Mouse (Mus musculus) left cerebral cortex, adult 18-20 months (tissue): ENCODE measurements at regions not wholly inside any gene's neighbourhood (a gene's known extent, or its start where the extent isn't known, plus 50 kb on each side); places are given as distances from the start of the nearest gene placed in this dataset.
A peak's percentile ranks its signal among the peaks of the same experiment; 100 is the strongest.

Source experiments
- DNase-seq, 2 experiments: peaks; one replicate each; pipeline ENCODE4 v3.0.0; 2021 to 2022; ENCODE audit warnings: low spot score in 2 of 2, mixed read lengths in 1 of 2

- peak in 1 of 2 experiments; percentile 17 for DNase-seq
Measured at GRCm38 (mm10) chr4:48725660-48726348, 62.5 kb downstream of the Cavin4 start.

- no peak for DNase-seq
Measured at GRCm38 (mm10) chr4:48726349-48726835, 63.1 kb downstream of the Cavin4 start.

GRCm38 (mm10) chr4:48734854-48735564, 71.7 kb downstream of the Cavin4 start:
- DNase-seq = no peak

DNA sequence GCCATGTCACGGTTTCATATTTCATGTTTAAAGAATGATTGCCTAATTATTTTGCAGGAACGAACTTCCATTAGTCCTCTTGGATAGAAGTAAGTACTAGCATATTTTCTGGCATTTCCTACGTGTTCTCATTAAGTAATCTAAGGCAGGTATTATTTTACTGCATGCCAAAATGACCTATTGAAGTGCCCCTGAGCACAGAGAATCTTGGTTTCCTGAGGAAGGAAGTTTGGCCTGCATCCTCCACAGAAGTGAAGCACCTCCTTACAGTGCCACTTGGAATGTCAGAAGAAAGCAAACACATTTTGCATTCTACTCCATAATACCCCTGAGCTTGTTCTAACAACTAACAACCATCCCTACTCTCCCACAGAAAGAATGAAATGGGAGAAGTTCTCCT, 82.9 kb downstream of the Cavin4 start:
- no peak for DNase-seq

DNA sequence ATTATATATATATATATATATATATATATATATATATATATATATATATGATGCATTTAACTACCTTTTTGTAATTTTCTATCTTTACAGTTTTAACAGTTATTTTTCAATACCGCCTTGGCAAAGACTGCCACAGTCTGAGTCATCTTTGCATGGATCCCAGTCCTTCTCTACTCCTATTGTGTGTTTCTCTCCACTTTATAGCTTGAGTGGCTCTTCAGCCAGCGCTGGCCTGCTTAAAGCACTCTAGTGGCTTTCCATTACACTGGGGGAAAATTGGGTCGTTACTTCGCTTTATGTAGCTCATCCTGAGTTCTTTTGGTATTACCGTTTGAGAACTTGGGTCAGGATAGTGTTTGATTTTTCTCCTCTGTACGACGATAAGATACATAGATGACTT, 86.3 kb downstream of the Cavin4 start:
- no peak for DNase-seq

DNA sequence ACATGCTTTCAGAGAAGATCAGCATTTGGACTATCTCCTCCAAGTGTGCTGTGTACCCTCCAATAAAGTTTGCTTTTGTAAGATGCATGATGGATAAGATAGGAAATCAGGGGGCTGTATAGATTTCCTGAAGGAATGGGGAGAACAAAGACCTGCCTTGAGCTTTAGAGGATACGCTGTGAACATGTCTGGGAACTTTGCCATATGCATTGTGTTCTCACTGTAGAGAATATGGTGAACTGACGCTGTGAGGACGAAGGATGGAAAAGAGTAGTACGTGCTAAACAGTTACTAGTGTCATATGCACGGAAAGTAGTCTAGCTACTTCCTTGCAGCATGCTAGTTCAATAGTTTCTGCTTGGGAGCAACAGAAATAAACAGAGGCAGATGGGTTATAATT, 86.8 kb downstream of the Cavin4 start:
- no peak for DNase-seq

DNA sequence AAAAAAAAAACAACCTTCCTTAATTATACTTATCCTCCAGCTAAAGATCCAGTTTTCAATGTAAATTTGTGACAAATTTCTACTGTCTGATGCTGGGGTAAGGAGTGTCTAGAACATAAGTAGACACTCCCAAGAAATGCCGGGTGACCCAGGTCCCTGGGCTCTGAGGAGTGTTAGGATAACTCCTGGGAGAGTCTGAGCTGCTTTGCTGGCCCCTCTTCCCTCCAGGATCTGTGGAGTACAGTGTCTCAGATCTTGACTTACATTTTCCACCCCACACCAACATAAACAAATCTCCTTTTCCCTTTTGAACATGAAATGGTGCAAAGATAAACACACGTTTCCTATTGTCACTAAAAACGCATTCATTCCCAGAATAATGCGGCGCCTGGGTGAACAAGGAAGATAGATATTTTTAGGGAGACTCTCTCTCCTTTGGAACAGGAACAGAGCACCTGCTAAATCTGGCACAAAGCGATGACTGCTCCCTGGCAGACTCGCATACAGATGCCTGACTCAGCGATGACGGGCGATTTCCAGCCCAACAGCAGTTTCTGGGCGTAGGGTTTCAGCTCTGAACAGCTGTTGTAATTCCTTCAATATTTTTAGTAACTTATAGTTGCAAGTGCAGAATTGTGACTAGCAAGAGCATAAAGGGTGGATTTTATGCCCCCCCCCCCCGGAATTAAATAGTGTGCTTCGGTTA, 91.3 kb downstream of the Cavin4 start:
- DNase-seq = peak; percentile 74 to 81

- DNase-seq = no peak
Measured at GRCm38 (mm10) chr4:48760625-48761024, 97.3 kb downstream of the Cavin4 start.

DNA sequence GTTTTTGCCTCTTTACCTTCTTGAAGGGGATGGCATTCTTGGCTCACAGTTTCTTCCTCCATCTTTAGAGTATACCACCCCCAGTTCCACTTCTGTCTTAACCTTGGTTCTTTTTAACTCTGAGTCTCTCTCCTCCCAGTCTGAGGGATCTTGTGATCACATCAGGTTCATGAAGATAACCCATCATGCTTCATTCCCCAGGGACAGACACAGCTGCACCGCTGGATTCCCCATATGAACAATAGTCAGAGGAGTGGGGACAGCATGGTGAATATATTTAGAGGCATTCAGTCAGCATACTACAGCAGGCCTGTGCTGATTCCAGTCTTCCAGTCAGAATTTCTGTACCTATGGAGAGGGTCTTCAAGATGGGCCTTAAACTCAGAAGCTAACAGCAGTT, 103.1 kb downstream of the Cavin4 start:
- DNase-seq = no peak

DNA sequence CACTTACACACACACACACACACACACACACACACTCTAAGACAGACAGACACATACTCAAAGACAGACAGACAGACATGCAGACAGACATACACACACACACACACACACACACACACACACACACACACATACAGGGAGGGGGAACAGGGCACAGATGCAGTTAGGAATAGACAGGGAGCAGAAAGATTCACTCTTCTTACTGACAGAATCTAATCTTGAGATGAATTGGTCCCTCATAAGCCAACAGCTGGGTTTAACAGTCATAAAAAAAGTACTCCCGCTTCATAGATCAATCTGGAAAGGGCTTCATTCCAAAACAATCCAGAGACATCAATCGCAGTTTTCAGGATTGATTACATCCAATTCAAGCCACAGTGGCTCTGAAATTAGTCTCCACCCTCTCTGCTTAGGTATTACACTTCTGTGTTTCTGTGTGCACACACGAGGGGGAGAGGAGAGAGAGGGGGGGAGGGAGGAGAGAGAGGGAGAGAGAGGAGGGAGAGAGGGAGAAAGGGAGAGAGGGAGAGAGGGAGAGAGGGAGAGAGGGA, 107.2 kb downstream of the Cavin4 start:
- no peak for DNase-seq

GRCm38 (mm10) chr4:48770954-48771665, 107.8 kb downstream of the Cavin4 start:
- DNase-seq = peak; percentile 57 to 72

GRCm38 (mm10) chr4:48771836-48772235, 108.5 kb downstream of the Cavin4 start:
- DNase-seq = no peak

- peak; percentile 71 to 81 for DNase-seq
Measured at GRCm38 (mm10) chr4:48779202-48779905, 116.0 kb downstream of the Cavin4 start.

GRCm38 (mm10) chr4:48779955-48780354, 116.6 kb downstream of the Cavin4 start:
- no peak for DNase-seq

DNA sequence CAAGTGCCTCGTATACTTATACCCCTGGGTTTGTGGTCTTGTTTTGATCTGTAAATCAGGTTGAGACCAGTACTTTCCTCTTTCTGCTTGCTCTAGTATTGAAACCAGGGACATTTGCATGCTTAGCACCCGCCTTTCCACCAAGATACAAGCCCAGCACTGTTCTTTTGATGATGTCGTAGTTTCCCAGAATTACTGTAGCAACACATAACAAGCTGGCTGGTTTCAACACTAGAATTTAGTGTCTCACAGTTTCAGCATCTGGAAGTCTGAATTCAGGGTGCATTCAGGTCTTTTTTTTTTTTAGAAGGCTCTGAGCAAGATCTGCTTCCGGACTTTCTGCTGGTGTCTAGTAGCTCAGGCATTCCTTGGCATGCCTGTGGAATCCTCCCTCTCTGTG, 117.8 kb downstream of the Cavin4 start:
- no peak for DNase-seq

GRCm38 (mm10) chr4:48782686-48783085, 119.4 kb downstream of the Cavin4 start:
- no peak for DNase-seq

- no peak for DNase-seq
Measured at GRCm38 (mm10) chr4:48791096-48791495, 127.8 kb downstream of the Cavin4 start.

DNA sequence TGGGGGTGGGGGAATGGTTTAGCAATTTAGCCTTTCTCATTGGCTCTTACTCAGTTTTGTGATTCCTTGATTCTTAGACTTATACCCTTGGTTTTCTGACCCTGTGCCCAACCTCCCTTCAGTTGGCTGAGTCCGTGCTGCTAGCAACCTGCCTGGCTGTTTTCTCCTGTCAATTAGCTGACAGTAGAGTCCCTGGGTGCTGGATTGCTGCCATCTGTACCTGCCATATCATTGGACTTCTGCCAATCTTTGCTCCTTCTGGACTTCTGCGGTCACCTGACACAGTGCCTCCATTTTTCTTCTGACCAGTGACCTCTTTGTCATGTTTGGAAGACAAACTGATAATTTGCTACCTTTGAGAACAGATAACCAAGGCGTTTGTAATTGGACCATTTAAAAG, 140.5 kb downstream of the Cavin4 start:
- DNase-seq = no peak

DNA sequence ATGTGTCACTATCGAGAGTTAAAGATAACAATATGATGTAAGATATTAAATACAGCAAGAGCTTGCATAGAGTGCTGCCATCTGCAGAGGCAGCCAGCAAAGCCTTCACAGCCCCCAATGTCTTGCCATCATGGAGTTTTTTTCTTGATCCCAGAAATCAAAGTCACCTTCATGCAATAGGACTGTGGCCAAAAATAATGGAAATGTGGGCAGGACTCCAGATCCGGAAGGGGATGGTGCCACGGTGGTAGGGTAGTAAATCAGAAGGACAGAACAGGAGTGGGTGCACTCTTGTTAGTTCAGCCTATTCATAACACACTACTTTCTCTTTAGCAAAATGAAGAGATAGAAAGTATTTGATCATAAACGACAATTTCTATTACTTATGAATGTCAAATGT, 145.3 kb downstream of the Cavin4 start:
- no peak for DNase-seq

DNA sequence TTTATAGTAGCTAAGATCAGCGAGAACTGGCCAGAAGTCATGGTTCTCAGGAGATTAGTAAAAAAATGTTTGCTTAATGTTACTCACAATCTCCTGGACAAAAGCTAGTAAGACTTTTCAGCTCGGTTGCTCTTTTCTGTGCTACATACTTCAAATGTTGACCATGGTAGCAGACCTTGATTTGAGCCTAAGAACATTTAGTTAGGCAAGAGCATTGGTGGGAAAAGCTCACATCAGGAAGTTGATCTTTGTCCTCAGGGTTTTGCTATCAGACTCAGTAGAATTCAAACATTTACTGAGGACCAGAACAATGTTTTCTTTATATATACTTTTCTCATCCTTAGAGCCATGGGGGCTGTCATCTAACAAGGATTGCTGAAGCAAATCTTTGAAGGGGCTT, 170.4 kb downstream of the Cavin4 start:
- DNase-seq = no peak
